Comparison of ENCODE assay signal across 9 mouse cellular contexts in the genomic region with DNA sequence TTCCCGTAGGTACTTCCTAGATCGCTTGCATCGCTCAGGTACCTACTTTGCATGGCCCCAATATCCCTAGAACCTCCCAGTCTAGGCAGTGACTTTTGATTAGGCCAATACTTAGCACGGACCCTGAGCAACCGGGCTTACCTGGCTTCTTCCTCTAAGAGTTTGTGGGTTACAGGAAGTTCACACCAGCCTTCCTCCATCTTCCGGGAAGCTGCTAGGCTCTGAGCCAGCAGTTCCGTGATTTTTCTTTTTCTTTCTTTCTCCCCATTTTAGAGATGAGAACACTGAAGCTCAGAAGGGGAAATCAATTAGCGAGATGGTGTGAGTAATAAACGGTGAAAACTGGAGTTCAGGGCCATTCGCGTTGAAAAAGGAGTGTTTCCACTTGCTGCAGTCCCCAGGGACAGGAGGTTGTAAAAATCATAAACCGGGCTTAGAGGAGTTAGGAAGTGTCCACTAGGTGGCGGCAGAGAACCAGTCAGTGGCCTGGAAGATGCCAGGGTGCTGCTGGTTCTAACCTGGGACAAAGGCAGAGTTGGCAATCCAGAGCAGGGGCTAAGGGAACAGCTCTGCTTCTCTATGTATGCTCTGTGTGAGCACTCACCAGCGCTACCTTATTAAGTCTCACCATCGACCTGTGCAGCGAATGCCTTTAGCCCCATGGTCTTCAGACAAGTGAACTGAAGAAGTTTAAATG. TPM values are rescaled to one million over a fixed set of nuclear protein-coding genes. Genes with fewer than 3 reads are reported as not detected.
DNase-seq lines count a peak whose midpoint lies in the region; ATAC-seq and TF ChIP-seq lines count a peak whose summit lies in the region.
"Had no signal": no experiment of that assay in that cellular context is flagged by ENCODE, and none has a peak within 500 bp of the region (broad histone marks: within the 10 kb centered on the region; RNA-seq: fewer than 3 reads in every experiment).

No protein-coding gene starts in this region.

- H3K27me3 ChIP-seq in embryonic facial prominence, embryonic 10.5 days (replicated peaks; ENCODE audit: low read depth, poor library complexity, severe bottlenecking): no peaks in the 10 kb centered on the region
- 0 out of 2 replicates have a peak, but pooled peaks cover 2% of the 10 kb centered on the region for H3K27me3 ChIP-seq in heart, embryonic 15.5 days
- H3K27me3 ChIP-seq in lung, postnatal 0 days (replicated peaks; ENCODE audit: insufficient read depth, low read length): 0 out of 2 replicates have a peak, but pooled peaks cover 10% of the 10 kb centered on the region

- peak; percentile 83 for DNase-seq in ES-CJ7 (ENCODE audit: low read depth, low spot score)
- DNase-seq in adrenal gland, postnatal 36 days: peak; percentile 84 to 87
- DNase-seq in embryonic facial prominence, embryonic 10.5 days (ENCODE audit: low spot score): peak; percentile 78
- DNase-seq in kidney, postnatal 4 days: peak; percentile 83 to 86
- peak; percentile 68 for DNase-seq in lung, postnatal 0 days (ENCODE audit: low spot score)
- peak; percentile 86 for DNase-seq in retina, embryonic 14.5 days (ENCODE audit: low spot score)
- DNase-seq in thymus, postnatal 4 days: peak; percentile 90

- TF ChIP-seq EP300 in lung, postnatal 0 days (IDR thresholded peaks at IDR 0.05): no peak

- peak; percentile 82 for TF ChIP-seq CTCF in lung, postnatal 0 days (IDR thresholded peaks at IDR 0.05)

- no peak overlapping the region for H3K4me2 ChIP-seq in heart, embryonic 15.5 days
- no peak overlapping the region for H3K4me2 ChIP-seq in lung, postnatal 0 days (replicated peaks; ENCODE audit: low read depth, low read length)
- H3K4me2 ChIP-seq: lung, embryonic 15.5 days had no signal

- H3K4me3 ChIP-seq in embryonic facial prominence, embryonic 10.5 days: no peak overlapping the region
- no peak overlapping the region for H3K4me3 ChIP-seq in heart, embryonic 15.5 days
- H3K4me3 ChIP-seq in lung, postnatal 0 days (ENCODE audit: low read depth, low read length): no peak overlapping the region
- H3K4me3 ChIP-seq: lung, embryonic 15.5 days had no signal

- H3K27ac ChIP-seq in embryonic facial prominence, embryonic 10.5 days (replicated peaks): no peak overlapping the region
- no peak overlapping the region for H3K27ac ChIP-seq in heart, embryonic 15.5 days
- no peak overlapping the region for H3K27ac ChIP-seq in lung, postnatal 0 days (ENCODE audit: low read length)
- H3K27ac ChIP-seq: lung, embryonic 15.5 days had no signal

- H3K36me3 ChIP-seq in embryonic facial prominence, embryonic 10.5 days (replicated peaks): no peaks in the 10 kb centered on the region
- H3K36me3 ChIP-seq in heart, embryonic 15.5 days: no peaks in the 10 kb centered on the region
- no peaks in the 10 kb centered on the region for H3K36me3 ChIP-seq in lung, postnatal 0 days (ENCODE audit: insufficient read depth, low read length)
- H3K36me3 ChIP-seq: lung, embryonic 15.5 days had no signal

- ATAC-seq in heart, embryonic 15.5 days (replicated peaks; ENCODE audit: insufficient number of reproducible peaks, insufficient read depth, low FRiP score, low read depth): 0 out of 2 replicates have a peak, but pooled peaks have one; percentile 27
- ATAC-seq in lung, postnatal 0 days: 0 out of 2 replicates have a peak, but pooled peaks have one; percentile 40

- 53% methylated on average over 16 of the region's 16 CpGs for WGBS in embryonic facial prominence, embryonic 10.5 days
- WGBS in heart, embryonic 15.5 days: 49% methylated on average over 16 of the region's 16 CpGs
- WGBS in lung, postnatal 0 days: 43% methylated on average over 16 of the region's 16 CpGs

- H3K9ac ChIP-seq in heart, embryonic 15.5 days: no peak overlapping the region
- H3K9ac ChIP-seq in lung, postnatal 0 days (replicated peaks; ENCODE audit: low read depth): no peak overlapping the region
- H3K9ac ChIP-seq: lung, embryonic 15.5 days had no signal

- H3K9me3 ChIP-seq in embryonic facial prominence, embryonic 10.5 days: peaks cover 9% of the 10 kb centered on the region; the same call in 1 of the 2 replicates
- peaks cover 6% of the 10 kb centered on the region; the same call in 1 of the 2 replicates for H3K9me3 ChIP-seq in heart, embryonic 15.5 days (replicated peaks)
- H3K9me3 ChIP-seq in lung, postnatal 0 days (ENCODE audit: low read length): 0 out of 2 replicates have a peak, but pooled peaks cover 4% of the 10 kb centered on the region

- H3K4me1 ChIP-seq in embryonic facial prominence, embryonic 10.5 days: no peaks in the 10 kb centered on the region
- peaks cover 3% of the 10 kb centered on the region for H3K4me1 ChIP-seq in heart, embryonic 15.5 days (replicated peaks)
- no peaks in the 10 kb centered on the region for H3K4me1 ChIP-seq in lung, postnatal 0 days (ENCODE audit: insufficient read depth, low read depth, low read length)

RNA-seq across cellular contexts. Expression of a gene that starts 13.6 kb away (rescaled TPM):
- total RNA-seq in adrenal gland, postnatal 36 days (2021): not detected
- 0.21 and 0.50 TPM in 2 replicates for polyA plus RNA-seq in embryonic facial prominence, embryonic 10.5 days (2016; fragmentation: Nextera tagmentation; extraction: Ambion mirVana)
- 0.83 and 0.94 TPM in 2 replicates for polyA plus RNA-seq in heart, embryonic 15.5 days (2015; fragmentation: Nextera tagmentation; extraction: Ambion mirVana)
- polyA plus RNA-seq in lung, postnatal 0 days (2015; fragmentation: Nextera tagmentation; extraction: Ambion mirVana): 0.15 and 0.61 TPM in 2 replicates
- polyA plus RNA-seq: lung, embryonic 15.5 days had no signal

RNA-seq across cellular contexts. Expression of a gene that starts 35.8 kb away (rescaled TPM):
- 10 to 100 TPM; 54.2 to 60.9 TPM for total RNA-seq in adrenal gland, postnatal 36 days (2021)
- polyA plus RNA-seq in embryonic facial prominence, embryonic 10.5 days (2016; fragmentation: Nextera tagmentation; extraction: Ambion mirVana): 16.9 and 17.7 TPM in 2 replicates
- polyA plus RNA-seq in heart, embryonic 15.5 days (2015; fragmentation: Nextera tagmentation; extraction: Ambion mirVana): 6.3 and 9.1 TPM in 2 replicates
- polyA plus RNA-seq in lung, postnatal 0 days (2015; fragmentation: Nextera tagmentation; extraction: Ambion mirVana): 3.2 TPM in 2 replicates
